Mouse (Mus musculus) stomach, postnatal 0 days (tissue): ENCODE measurements at regions not wholly inside any gene's neighbourhood (a gene's known extent, or its start where the extent isn't known, plus 50 kb on each side); places are given as distances from the start of the nearest gene placed in this dataset.

Experiments
- CTCF ChIP-seq: IDR thresholded peaks from 2 replicates; pipeline ENCODE4 v1.5.1; 2016; ENCODE audit warnings: antibody characterized with exemption, low read depth, mild to moderate bottlenecking, moderate library complexity
- EP300 ChIP-seq: optimal IDR thresholded peaks from 2 replicates; pipeline ENCODE3; 2016; ENCODE audit warnings: antibody characterized with exemption

DNA sequence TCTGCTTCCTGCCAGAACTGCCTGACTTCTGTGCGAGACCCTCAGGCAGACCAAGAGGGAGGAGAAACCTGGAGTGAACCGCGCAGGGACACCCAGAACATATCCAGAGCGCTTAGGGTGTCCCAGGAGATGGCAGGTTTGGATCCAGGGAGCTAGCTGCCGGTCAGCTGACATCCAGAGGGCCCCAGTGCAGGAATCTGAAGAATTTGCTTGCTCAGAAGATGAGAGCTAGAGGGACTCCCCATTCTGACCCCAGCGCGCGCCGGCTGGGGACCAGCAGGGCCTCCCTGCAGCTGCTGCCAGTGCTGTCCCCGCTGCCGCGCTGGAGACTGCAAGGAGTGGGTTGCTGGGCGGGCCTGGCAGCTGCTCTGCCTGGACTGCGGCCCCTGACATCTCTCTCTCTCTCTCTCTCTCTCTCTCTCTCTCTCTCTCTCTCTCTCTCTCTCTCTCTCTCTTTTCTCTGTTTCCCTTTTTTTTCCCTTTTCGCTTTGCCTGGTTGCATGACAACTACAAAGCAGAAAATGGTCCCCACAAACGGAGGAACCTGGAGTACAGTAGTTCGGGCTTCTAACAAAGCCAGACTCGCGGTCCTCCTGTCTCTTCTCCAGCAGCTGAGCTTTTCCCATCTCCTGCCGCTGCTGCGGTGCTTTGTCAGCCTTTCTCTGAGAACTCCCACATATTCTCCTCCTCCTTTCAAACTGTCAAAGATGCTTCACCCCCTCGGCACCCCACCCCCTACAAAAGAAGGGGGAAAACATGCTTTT is 395.3 kb downstream of the Fign start:
- TF ChIP-seq CTCF (no peak), EP300 (no peak)
